Mouse (Mus musculus): ENCODE results near the gene Gm16440. TPM values are rescaled to one million over a fixed set of nuclear protein-coding genes. Genes with fewer than 3 reads are reported as not detected.
"Not testable (repeated sequence)": the region's sequence is repeated elsewhere in the genome, so short reads cannot be mapped to it uniquely, and the experiment has no call there.

The Gm16440 gene
- not detected in 3 replicates for total RNA-seq (2017)

- not testable (repeated sequence) for ATAC-seq (replicated peaks; ENCODE audit: insufficient number of reproducible peaks, low FRiP score, low TSS enrichment, poor library complexity, severe bottlenecking)
These were observed at the start of gene Gm16440 for GRCm38 (mm10) chr14:6390219-6390618. TSS of gene Gm16440 (minus strand) at chr14:6390319.

GRCm38 (mm10) chr14:6426766-6427165 lies 36.6 kb upstream of the Gm16440 start:
- not testable (repeated sequence) for ATAC-seq (replicated peaks; ENCODE audit: insufficient number of reproducible peaks, low FRiP score, low TSS enrichment, poor library complexity, severe bottlenecking)

- not testable (repeated sequence) for ATAC-seq (replicated peaks; ENCODE audit: insufficient number of reproducible peaks, low FRiP score, low TSS enrichment, poor library complexity, severe bottlenecking)
These were observed 36.2 kb upstream of the Gm16440 start for GRCm38 (mm10) chr14:6426353-6426752.

- not testable (repeated sequence) for ATAC-seq (replicated peaks; ENCODE audit: insufficient number of reproducible peaks, low FRiP score, low TSS enrichment, poor library complexity, severe bottlenecking)
These were observed 22.3 kb upstream of the Gm16440 start, which contains the start of gene Gm3591 for GRCm38 (mm10) chr14:6412382-6412781. TSS of gene Gm3591 (minus strand) at chr14:6412482.

- not testable (repeated sequence) for ATAC-seq (replicated peaks; ENCODE audit: insufficient number of reproducible peaks, low FRiP score, low TSS enrichment, poor library complexity, severe bottlenecking)
These were observed 46.5 kb downstream of the Gm16440 start, which contains the start of gene Gm3618 for GRCm38 (mm10) chr14:6343578-6343977. TSS of gene Gm3618 (minus strand) at chr14:6343678.

Other genes starting within 250 kb of the Gm16440 start
- gene Gm21560, start 171.0 kb downstream of the Gm16440 start, total RNA-seq (2017): not detected in 3 replicates
- not detected in 3 replicates for gene Gm3411, start 103.1 kb downstream of the Gm16440 start, total RNA-seq (2017)
- gene Gm21103, start 85.5 kb downstream of the Gm16440 start, total RNA-seq (2017): 1.9 TPM in 1 of 3 replicates, not detected in the others
- gene Gm3618, start 46.6 kb downstream of the Gm16440 start, total RNA-seq (2017): not detected in 3 replicates
- not detected in 3 replicates for gene Gm3591, start 22.2 kb upstream of the Gm16440 start, total RNA-seq (2017)
- not detected in 3 replicates for gene Gm3594, start 54.3 kb upstream of the Gm16440 start, total RNA-seq (2017)
- not detected in 3 replicates for gene Gm8356, start 147.0 kb upstream of the Gm16440 start, total RNA-seq (2017)
- gene Gm3629, start 200.3 kb upstream of the Gm16440 start, total RNA-seq (2017): not detected in 3 replicates
- not detected in 3 replicates for gene Gm3460, start 232.1 kb upstream of the Gm16440 start, total RNA-seq (2017)

Measured in monocyte, adult 5-6 weeks (primary cell).